Mouse (Mus musculus): ENCODE results near the gene Chit1. TPM values are rescaled to one million over a fixed set of nuclear protein-coding genes. Genes with fewer than 3 reads are reported as not detected.
A peak's percentile ranks its signal among the peaks of the same experiment; 100 is the strongest.

Chit1 gene
- polyA plus RNA-seq, 1 experiment from 2014 or later = not detected

- WGBS = 79% methylated on average over 2 of the region's 2 CpGs
- Histone ChIP-seq H3K27ac (ENCODE audit: low read depth) (no peak overlapping the region), H3K4me3 (ENCODE audit: low read depth, low read length) (no peak overlapping the region; the same call in 1 of the 2 replicates), H3K36me3 (ENCODE audit: control insufficient read depth, insufficient read depth, low read length) (peaks cover 21% of the 10 kb centered on the region; the same call in 1 of the 2 replicates), H3K4me2 (ENCODE audit: low read length) (peak overlapping the region; percentile 70), H3K4me1 (replicated peaks; ENCODE audit: control insufficient read depth, insufficient read depth, low read length) (peaks cover 37% of the 10 kb centered on the region), H3K9ac (ENCODE audit: low read length) (peak overlapping the region; percentile 14; the same call in 1 of the 2 replicates), H3K9me3 (ENCODE audit: control insufficient read depth, low read length) (no peaks in the 10 kb centered on the region), H3K27me3 (replicated peaks; ENCODE audit: control insufficient read depth, insufficient read depth, low read length) (no peaks in the 10 kb centered on the region)
- DNase-seq (ENCODE audit: low spot score) (no peak), ATAC-seq (replicated peaks; ENCODE audit: low FRiP score, low TSS enrichment, low read depth) (no peak)
Observed at GRCm38 (mm10) chr1:134076789-134077188, 34.3 kb upstream of the Chit1 start.

DNA sequence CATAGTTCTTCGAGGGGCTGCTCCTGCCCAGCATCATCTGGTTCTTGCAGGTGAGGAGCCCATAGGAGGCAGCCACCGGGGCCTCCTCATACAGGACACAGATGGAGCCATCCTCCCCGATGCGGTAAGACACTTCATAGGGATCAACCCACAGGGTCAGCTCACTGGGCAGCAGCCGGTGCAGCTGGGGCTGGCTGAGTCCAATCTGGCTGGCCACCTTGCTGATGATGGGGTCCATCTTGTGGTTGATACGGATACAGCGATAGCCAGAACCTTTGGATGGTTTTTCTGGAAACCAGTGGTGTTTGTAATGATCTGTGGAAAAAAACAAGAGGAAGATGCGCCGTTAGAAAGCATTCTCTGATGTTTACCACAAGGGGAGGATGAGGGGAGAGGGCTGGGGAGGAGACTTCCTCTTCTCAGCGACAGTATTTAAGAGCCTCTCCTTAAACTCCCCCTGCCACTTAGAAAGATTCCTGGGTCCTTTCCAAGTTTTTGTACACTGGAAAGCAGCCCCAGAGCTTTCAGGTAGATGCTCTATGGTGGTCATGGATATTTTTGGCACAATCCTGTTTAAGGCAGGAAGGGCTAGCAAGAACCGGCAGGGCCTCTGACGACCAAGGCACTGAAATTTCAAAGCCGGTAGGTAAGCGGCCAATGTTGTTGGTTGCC, 33.5 kb upstream of the Chit1 start:
- Histone ChIP-seq H3K9me3 (ENCODE audit: control insufficient read depth, low read length) (no peaks in the 10 kb centered on the region), H3K27me3 (replicated peaks; ENCODE audit: control insufficient read depth, insufficient read depth, low read length) (no peaks in the 10 kb centered on the region), H3K4me3 (ENCODE audit: low read depth, low read length) (peak overlapping the region; percentile 70), H3K4me2 (ENCODE audit: low read length) (peak overlapping the region; percentile 70), H3K4me1 (replicated peaks; ENCODE audit: control insufficient read depth, insufficient read depth, low read length) (peaks cover 37% of the 10 kb centered on the region), H3K27ac (ENCODE audit: low read depth) (0 out of 2 replicates have a peak overlapping the region, but pooled peaks have one; percentile 17), H3K36me3 (ENCODE audit: control insufficient read depth, insufficient read depth, low read length) (peaks cover 21% of the 10 kb centered on the region; the same call in 1 of the 2 replicates), H3K9ac (ENCODE audit: low read length) (peak overlapping the region; percentile 80)
- DNase-seq (ENCODE audit: low spot score) (no peak), ATAC-seq (replicated peaks; ENCODE audit: low FRiP score, low TSS enrichment, low read depth) (no peak)
- WGBS = 43% methylated on average over 14 of the region's 14 CpGs

GRCm38 (mm10) chr1:134078061-134078795, 32.8 kb upstream of the Chit1 start:
- H3K27ac ChIP-seq (ENCODE audit: low read depth) = peak overlapping the region; percentile 74
- no peaks in the 10 kb centered on the region for H3K27me3 ChIP-seq (replicated peaks; ENCODE audit: control insufficient read depth, insufficient read depth, low read length)
- H3K9me3 ChIP-seq (ENCODE audit: control insufficient read depth, low read length) = no peaks in the 10 kb centered on the region
- H3K4me1 ChIP-seq (replicated peaks; ENCODE audit: control insufficient read depth, insufficient read depth, low read length) = peaks cover 33% of the 10 kb centered on the region
- DNase-seq (ENCODE audit: low spot score) (no peak), ATAC-seq (replicated peaks; ENCODE audit: low FRiP score, low TSS enrichment, low read depth) (peak; percentile 14)
- H3K36me3 ChIP-seq (ENCODE audit: control insufficient read depth, insufficient read depth, low read length) = peaks cover 21% of the 10 kb centered on the region; the same call in 1 of the 2 replicates
- H3K4me3 ChIP-seq (ENCODE audit: low read depth, low read length) = peak overlapping the region; percentile 70
- H3K4me2 ChIP-seq (ENCODE audit: low read length) = peak overlapping the region; percentile 70
- H3K9ac ChIP-seq (ENCODE audit: low read length) = peak overlapping the region; percentile 80
- WGBS = 11% methylated on average over 19 of the region's 19 CpGs

GRCm38 (mm10) chr1:134078802-134079476, 32.1 kb upstream of the Chit1 start, which contains the start of gene Btg2:
Gene Btg2, minus strand, starts transcription at chr1:134079120.
- Histone ChIP-seq H3K4me1 (replicated peaks; ENCODE audit: control insufficient read depth, insufficient read depth, low read length) (peaks cover 31% of the 10 kb centered on the region), H3K9me3 (ENCODE audit: control insufficient read depth, low read length) (no peaks in the 10 kb centered on the region), H3K4me2 (ENCODE audit: low read length) (peak within 1 kb of the TSS; percentile 70), H3K27me3 (replicated peaks; ENCODE audit: control insufficient read depth, insufficient read depth, low read length) (no peaks in the 10 kb centered on the region), H3K27ac (ENCODE audit: low read depth) (peak within 1 kb of the TSS; percentile 82), H3K4me3 (ENCODE audit: low read depth, low read length) (peak within 1 kb of the TSS; percentile 70), H3K9ac (ENCODE audit: low read length) (peak within 1 kb of the TSS; percentile 80), H3K36me3 (ENCODE audit: control insufficient read depth, insufficient read depth, low read length) (peaks cover 21% of the 10 kb centered on the region; the same call in 1 of the 2 replicates)
- under 1% methylated on average over 57 of the region's 62 CpGs for WGBS
- DNase-seq (ENCODE audit: low spot score) = peak; percentile 99
- peak; percentile 95 for ATAC-seq (replicated peaks; ENCODE audit: low FRiP score, low TSS enrichment, low read depth)

- H3K4me3 ChIP-seq (ENCODE audit: low read depth, low read length) = peak overlapping the region; percentile 70
- peak overlapping the region; percentile 80 for H3K9ac ChIP-seq (ENCODE audit: low read length)
- no peaks in the 10 kb centered on the region for H3K9me3 ChIP-seq (ENCODE audit: control insufficient read depth, low read length)
- H3K36me3 ChIP-seq (ENCODE audit: control insufficient read depth, insufficient read depth, low read length) = peaks cover 21% of the 10 kb centered on the region; the same call in 1 of the 2 replicates
- DNase-seq (ENCODE audit: low spot score) = no peak
- no peaks in the 10 kb centered on the region for H3K27me3 ChIP-seq (replicated peaks; ENCODE audit: control insufficient read depth, insufficient read depth, low read length)
- WGBS = 6% methylated on average over 9 of the region's 9 CpGs
- peaks cover 31% of the 10 kb centered on the region for H3K4me1 ChIP-seq (replicated peaks; ENCODE audit: control insufficient read depth, insufficient read depth, low read length)
- 0 out of 2 replicates have a peak, but pooled peaks have one; percentile 1 for ATAC-seq (replicated peaks; ENCODE audit: low FRiP score, low TSS enrichment, low read depth)
- H3K4me2 ChIP-seq (ENCODE audit: low read length) = peak overlapping the region; percentile 70
- H3K27ac ChIP-seq (ENCODE audit: low read depth) = peak overlapping the region; percentile 82
Observed at GRCm38 (mm10) chr1:134079477-134080163, 31.4 kb upstream of the Chit1 start.

DNA sequence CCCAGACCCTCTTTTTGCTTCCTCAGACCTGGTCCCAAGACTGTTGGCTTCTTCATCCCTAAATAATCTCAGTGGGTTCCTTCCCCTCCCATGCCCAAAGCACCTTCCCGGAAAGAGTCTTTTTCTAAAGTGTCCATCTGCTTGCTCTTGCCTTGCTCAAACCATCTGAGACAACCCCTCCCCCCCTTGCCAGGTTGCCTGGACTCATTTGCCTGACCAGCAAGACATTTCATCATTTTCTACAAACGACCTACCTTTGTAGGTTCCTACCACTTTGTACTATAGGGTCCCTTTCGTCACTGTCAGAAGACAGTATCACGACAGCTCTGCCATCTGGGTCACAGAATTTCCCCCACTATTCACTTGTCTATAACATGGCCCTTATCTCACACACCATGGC, 30.6 kb upstream of the Chit1 start:
- no peak for DNase-seq (ENCODE audit: low spot score)
- Histone ChIP-seq H3K4me1 (replicated peaks; ENCODE audit: control insufficient read depth, insufficient read depth, low read length) (peaks cover 31% of the 10 kb centered on the region), H3K4me3 (ENCODE audit: low read depth, low read length) (no peak overlapping the region), H3K4me2 (ENCODE audit: low read length) (no peak overlapping the region), H3K9ac (ENCODE audit: low read length) (no peak overlapping the region), H3K36me3 (ENCODE audit: control insufficient read depth, insufficient read depth, low read length) (peaks cover 18% of the 10 kb centered on the region; the same call in 1 of the 2 replicates), H3K27ac (ENCODE audit: low read depth) (no peak overlapping the region), H3K9me3 (ENCODE audit: control insufficient read depth, low read length) (no peaks in the 10 kb centered on the region), H3K27me3 (replicated peaks; ENCODE audit: control insufficient read depth, insufficient read depth, low read length) (no peaks in the 10 kb centered on the region)
- no peak for ATAC-seq (replicated peaks; ENCODE audit: low FRiP score, low TSS enrichment, low read depth)
- 81% methylated on average over 4 of the region's 4 CpGs for WGBS

- 87% methylated on average over 5 of the region's 5 CpGs for WGBS
- Histone ChIP-seq H3K4me2 (ENCODE audit: low read length) (no peak overlapping the region), H3K27ac (ENCODE audit: low read depth) (no peak overlapping the region)
Observed at GRCm38 (mm10) chr1:134080881-134081450, 30.1 kb upstream of the Chit1 start.

More at GRCm38 (mm10) chr1:134080881-134081450, 30.1 kb upstream of the Chit1 start:
- Histone ChIP-seq H3K4me3 (ENCODE audit: low read depth, low read length) (no peak overlapping the region), H3K4me1 (replicated peaks; ENCODE audit: control insufficient read depth, insufficient read depth, low read length) (peaks cover 28% of the 10 kb centered on the region), H3K9me3 (ENCODE audit: control insufficient read depth, low read length) (no peaks in the 10 kb centered on the region), H3K36me3 (ENCODE audit: control insufficient read depth, insufficient read depth, low read length) (peaks cover 13% of the 10 kb centered on the region; the same call in 1 of the 2 replicates), H3K9ac (ENCODE audit: low read length) (no peak overlapping the region), H3K27me3 (replicated peaks; ENCODE audit: control insufficient read depth, insufficient read depth, low read length) (no peaks in the 10 kb centered on the region)
- ATAC-seq (replicated peaks; ENCODE audit: low FRiP score, low TSS enrichment, low read depth) (no peak), DNase-seq (ENCODE audit: low spot score) (no peak)

Data from intestine, embryonic 14.5 days (tissue).